Mouse (Mus musculus): Measurements from ENCODE around the gene Tcf3.

GRCm38 (mm10) chr10:80363734-80364133, 69.7 kb downstream of the Tcf3 start:
- no peak for TF ChIP-seq CTCF (IDR thresholded peaks at IDR 0.05; ENCODE audit: borderline replicate concordance, control insufficient read depth, extremely low read depth, insufficient read depth, low read length, poor library complexity)
- TF ChIP-seq POLR2A (IDR thresholded peaks at IDR 0.05; ENCODE audit: control insufficient read depth, extremely low read depth, insufficient read depth, low read length, poor library complexity) = no peak

Measured in thymus, adult 2 months (tissue).